Mouse (Mus musculus) heart, adult 2 months (tissue): ENCODE measurements around the gene AI661453.

Source experiments
- CTCF ChIP-seq: fragments of 200-600 bp; IDR thresholded peaks from 2 replicates; pipeline ENCODE4 v1.8.1; 2022; ENCODE audit warnings: antibody characterized with exemption, mild to moderate bottlenecking, moderate library complexity
- EP300 ChIP-seq: fragments of 200-500 bp; IDR thresholded peaks from 2 replicates; pipeline ENCODE4 v1.6.1; 2011; ENCODE audit warnings: low read depth, low read length, control low read depth; ENCODE audit not compliant: insufficient read depth
- POLR2A ChIP-seq: fragments of 200-500 bp; IDR thresholded peaks from 2 replicates; pipeline ENCODE4 v1.6.1; 2011; ENCODE audit warnings: mild to moderate bottlenecking, low read depth, low read length, control low read depth; ENCODE audit not compliant: insufficient read depth

- TF ChIP-seq CTCF (no peak), EP300 (no peak), POLR2A (no peak)
Observed at GRCm38 (mm10) chr17:47442271-47442670, 5.9 kb downstream of the AI661453 start.
